8 mouse cellular contexts compared by ENCODE assay signal in genomic region chr5:142416070-142416775, GRCm38 (mm10). TPM values are rescaled to one million over a fixed set of nuclear protein-coding genes. Genes with fewer than 3 reads are reported as not detected.
DNase-seq lines count a peak whose midpoint lies in the region; ATAC-seq and TF ChIP-seq lines count a peak whose summit lies in the region.

No protein-coding gene starts in this region.

- no peak for TF ChIP-seq CTCF in G1E (IDR thresholded peaks at IDR 0.05; ENCODE audit: low read depth, low read length)

- peaks cover 64% of the 10 kb centered on the region for H3K4me1 ChIP-seq in hindbrain, embryonic 10.5 days (replicated peaks)
- H3K4me1 ChIP-seq in hindbrain, embryonic 13.5 days (replicated peaks), result peaks cover 49% of the 10 kb centered on the region
- H3K4me1 ChIP-seq in G1E (ENCODE audit: insufficient read depth, low read depth, low read length), result peaks cover 44% of the 10 kb centered on the region
- peaks cover 42% of the 10 kb centered on the region for H3K4me1 ChIP-seq in heart, embryonic 16.5 days (ENCODE audit: control insufficient read depth, insufficient read depth, low read length)
- peaks cover 17% of the 10 kb centered on the region for H3K4me1 ChIP-seq in midbrain, embryonic 15.5 days

- H3K4me3 ChIP-seq in hindbrain, embryonic 10.5 days, result no peak overlapping the region
- H3K4me3 ChIP-seq in hindbrain, embryonic 13.5 days, result no peak overlapping the region
- peak overlapping the region; percentile 33; the same call in 1 of the 2 replicates for H3K4me3 ChIP-seq in G1E (ENCODE audit: low read depth, low read length)
- no peak overlapping the region for H3K4me3 ChIP-seq in heart, embryonic 16.5 days (ENCODE audit: low read length)
- H3K4me3 ChIP-seq in midbrain, embryonic 15.5 days, result no peak overlapping the region

- ATAC-seq in hindbrain, embryonic 13.5 days (ENCODE audit: low FRiP score), result no peak
- ATAC-seq in G1E (ENCODE audit: extremely low read depth, insufficient number of reproducible peaks, low FRiP score, poor library complexity, severe bottlenecking), result peak; percentile 71
- ATAC-seq in heart, embryonic 16.5 days (replicated peaks; ENCODE audit: extremely low read depth, insufficient read depth, low FRiP score), result peak; percentile 70
- ATAC-seq in midbrain, embryonic 15.5 days (replicated peaks), result no peak

- no peak overlapping the region for H3K4me2 ChIP-seq in hindbrain, embryonic 13.5 days
- H3K4me2 ChIP-seq in heart, embryonic 16.5 days (ENCODE audit: low read depth, low read length), result peak overlapping the region; percentile 32
- no peak overlapping the region for H3K4me2 ChIP-seq in midbrain, embryonic 15.5 days

- H3K27ac ChIP-seq in hindbrain, embryonic 10.5 days, result peak overlapping the region; percentile 76
- no peak overlapping the region for H3K27ac ChIP-seq in hindbrain, embryonic 13.5 days
- peak overlapping the region; percentile 73 for H3K27ac ChIP-seq in heart, embryonic 16.5 days (ENCODE audit: low read length)
- peak overlapping the region; percentile 45; the same call in 1 of the 2 replicates for H3K27ac ChIP-seq in midbrain, embryonic 15.5 days

- no peak for DNase-seq in hindbrain, embryonic 10.5 days (ENCODE audit: low spot score)
- DNase-seq in G1E (ENCODE audit: low spot score), result peak; percentile 51
- DNase-seq in cerebellum, adult 18-20 months, result no peak
- no peak for DNase-seq in adrenal gland, adult 8-10 months
- DNase-seq in cerebellum, adult 11-12 months, result no peak

- H3K9ac ChIP-seq in hindbrain, embryonic 13.5 days, result no peak overlapping the region
- peak overlapping the region; percentile 3 for H3K9ac ChIP-seq in heart, embryonic 16.5 days (ENCODE audit: low read length)
- H3K9ac ChIP-seq in midbrain, embryonic 15.5 days, result no peak overlapping the region

- no peaks in the 10 kb centered on the region for H3K9me3 ChIP-seq in hindbrain, embryonic 10.5 days
- no peaks in the 10 kb centered on the region for H3K9me3 ChIP-seq in hindbrain, embryonic 13.5 days
- no peaks in the 10 kb centered on the region for H3K9me3 ChIP-seq in G1E (replicated peaks)
- no peaks in the 10 kb centered on the region for H3K9me3 ChIP-seq in heart, embryonic 16.5 days (replicated peaks; ENCODE audit: control insufficient read depth, low read length)
- H3K9me3 ChIP-seq in midbrain, embryonic 15.5 days, result no peaks in the 10 kb centered on the region

- WGBS in hindbrain, embryonic 10.5 days, result 19% methylated on average over 14 of the region's 14 CpGs
- 26% methylated on average over 14 of the region's 14 CpGs for WGBS in hindbrain, embryonic 13.5 days
- WGBS in heart, embryonic 16.5 days, result 11% methylated on average over 14 of the region's 14 CpGs
- 20% methylated on average over 14 of the region's 14 CpGs for WGBS in midbrain, embryonic 15.5 days

- no peaks in the 10 kb centered on the region for H3K27me3 ChIP-seq in hindbrain, embryonic 10.5 days (ENCODE audit: insufficient read depth, poor library complexity, severe bottlenecking)
- no peaks in the 10 kb centered on the region for H3K27me3 ChIP-seq in hindbrain, embryonic 13.5 days
- no peaks in the 10 kb centered on the region for H3K27me3 ChIP-seq in G1E (ENCODE audit: insufficient read depth, low read length)
- no peaks in the 10 kb centered on the region for H3K27me3 ChIP-seq in heart, embryonic 16.5 days (ENCODE audit: control insufficient read depth, insufficient read depth, low read length)
- no peaks in the 10 kb centered on the region for H3K27me3 ChIP-seq in midbrain, embryonic 15.5 days (replicated peaks)

- H3K36me3 ChIP-seq in hindbrain, embryonic 10.5 days, result peaks cover 64% of the 10 kb centered on the region
- peaks cover 15% of the 10 kb centered on the region for H3K36me3 ChIP-seq in hindbrain, embryonic 13.5 days
- peaks cover 81% of the 10 kb centered on the region for H3K36me3 ChIP-seq in G1E (replicated peaks)
- H3K36me3 ChIP-seq in heart, embryonic 16.5 days (ENCODE audit: control insufficient read depth, insufficient read depth), result no peaks in the 10 kb centered on the region; the same call in 1 of the 2 replicates
- H3K36me3 ChIP-seq in midbrain, embryonic 15.5 days (replicated peaks), result no peaks in the 10 kb centered on the region

RNA-seq across cellular contexts. Expression of gene Foxk1, which starts 14.9 kb away (rescaled TPM):
- 5.2 and 5.5 TPM in 2 replicates for polyA plus RNA-seq in hindbrain, embryonic 10.5 days (2016; fragmentation: Nextera tagmentation; extraction: Ambion mirVana)
- polyA plus RNA-seq in hindbrain, embryonic 13.5 days (2015; fragmentation: Nextera tagmentation; extraction: Ambion mirVana), result 5.3 and 5.6 TPM in 2 replicates
- total RNA-seq in G1E (2014; fragmentation: Nextera tagmentation) (26.9 and 29.5 TPM in 2 replicates), G1E (2017) (4.9 and 5.5 TPM in 2 replicates)
- 39.3 and 42.7 TPM in 2 replicates for polyA plus RNA-seq in G1E (2012)
- polyA plus RNA-seq in heart, embryonic 16.5 days (2015; fragmentation: Nextera tagmentation; extraction: Ambion mirVana), result 2.5 and 4.7 TPM in 2 replicates
- polyA plus RNA-seq in midbrain, embryonic 15.5 days (2015; fragmentation: Nextera tagmentation; extraction: Ambion mirVana), result 6.9 and 8.1 TPM in 2 replicates
- 10 to 100 TPM; 24.8 to 30.9 (median 28.3) TPM for total RNA-seq in adrenal gland, adult 8-10 months (2022)

RNA-seq across cellular contexts. Expression of gene Ap5z1, which starts 47.5 kb away (rescaled TPM):
- polyA plus RNA-seq in hindbrain, embryonic 10.5 days (2016; fragmentation: Nextera tagmentation; extraction: Ambion mirVana), result 13.5 and 16.9 TPM in 2 replicates
- 12.8 and 15.2 TPM in 2 replicates for polyA plus RNA-seq in hindbrain, embryonic 13.5 days (2015; fragmentation: Nextera tagmentation; extraction: Ambion mirVana)
- total RNA-seq in G1E (2014; fragmentation: Nextera tagmentation) (14.1 and 14.6 TPM in 2 replicates), G1E (2017) (11.5 and 14.0 TPM in 2 replicates)
- 32.0 and 37.7 TPM in 2 replicates for polyA plus RNA-seq in G1E (2012)
- polyA plus RNA-seq in heart, embryonic 16.5 days (2015; fragmentation: Nextera tagmentation; extraction: Ambion mirVana), result 8.8 TPM in 2 replicates
- 13.7 and 14.2 TPM in 2 replicates for polyA plus RNA-seq in midbrain, embryonic 15.5 days (2015; fragmentation: Nextera tagmentation; extraction: Ambion mirVana)
- total RNA-seq in adrenal gland, adult 8-10 months (2022), result 10 to 100 TPM; 18.4 to 36.8 (median 26.5) TPM

Comparison
In these comparisons a context has a peak if more than half of its experiments do, and no peak if none do; other contexts are left out.
1. ATAC-seq: peak in G1E (single experiment) and heart, embryonic 16.5 days (single experiment); none in hindbrain, embryonic 13.5 days (single experiment) and midbrain, embryonic 15.5 days (single experiment).